Comparison of ENCODE assay signal across 7 mouse cellular contexts in genomic region chr10:23671494-23671893, GRCm38 (mm10).
A peak's percentile ranks its signal among the peaks of the same experiment; 100 is the strongest.
DNase-seq lines count a peak whose midpoint lies in the region; ATAC-seq and TF ChIP-seq lines count a peak whose summit lies in the region.

No protein-coding gene starts in this region.

- DNase-seq in kidney, adult 18-20 months: peak; percentile 20
- peak; percentile 44 for DNase-seq in NIH3T3 (ENCODE audit: low read depth)
- DNase-seq in embryonic facial prominence, embryonic 10.5 days (ENCODE audit: low spot score): peak; percentile 69
- DNase-seq in retina, postnatal 1 day: peak; percentile 35

- 29% methylated on average over 8 of the region's 8 CpGs for WGBS in kidney, embryonic 15.5 days
- 25% methylated on average over 8 of the region's 8 CpGs for WGBS in embryonic facial prominence, embryonic 10.5 days

- peak; percentile 21 for TF ChIP-seq CTCF in C2C12 (IDR thresholded peaks at IDR 0.05; ENCODE audit: control insufficient read depth, insufficient read depth, insufficient read length)

- no peaks in the 10 kb centered on the region for H3K36me3 ChIP-seq in kidney, embryonic 15.5 days
- no peaks in the 10 kb centered on the region for H3K36me3 ChIP-seq in C2C12 (ENCODE audit: control insufficient read depth, insufficient read depth)
- no peaks in the 10 kb centered on the region for H3K36me3 ChIP-seq in embryonic facial prominence, embryonic 10.5 days (replicated peaks)

- no peak overlapping the region for H3K27ac ChIP-seq in kidney, embryonic 15.5 days
- no peak overlapping the region for H3K27ac ChIP-seq in embryonic facial prominence, embryonic 10.5 days (replicated peaks)

- no peak overlapping the region for H3K9ac ChIP-seq in kidney, embryonic 15.5 days

- peaks cover 11% of the 10 kb centered on the region; the same call in 1 of the 2 replicates for H3K4me1 ChIP-seq in kidney, embryonic 15.5 days
- H3K4me1 ChIP-seq in embryonic facial prominence, embryonic 10.5 days: peaks cover 44% of the 10 kb centered on the region

- H3K27me3 ChIP-seq in kidney, embryonic 15.5 days: no peaks in the 10 kb centered on the region
- no peaks in the 10 kb centered on the region for H3K27me3 ChIP-seq in C2C12 (ENCODE audit: control insufficient read depth, insufficient read depth, insufficient read length)
- H3K27me3 ChIP-seq in embryonic facial prominence, embryonic 10.5 days (replicated peaks; ENCODE audit: low read depth, poor library complexity, severe bottlenecking): no peaks in the 10 kb centered on the region

- no peak overlapping the region for H3K4me2 ChIP-seq in kidney, embryonic 15.5 days

- H3K79me3 ChIP-seq in C2C12 (ENCODE audit: low read depth): no peaks in the 10 kb centered on the region

- no peaks in the 10 kb centered on the region for H3K79me2 ChIP-seq in C2C12 (ENCODE audit: control insufficient read depth, insufficient read depth)

- no peak overlapping the region for H3K4me3 ChIP-seq in kidney, embryonic 15.5 days (replicated peaks)
- H3K4me3 ChIP-seq in C2C12 (ENCODE audit: insufficient read depth, poor library complexity, severe bottlenecking): no peak overlapping the region
- H3K4me3 ChIP-seq in embryonic facial prominence, embryonic 10.5 days: no peak overlapping the region

- ATAC-seq in kidney, embryonic 15.5 days (replicated peaks; ENCODE audit: low FRiP score): no peak
- ATAC-seq in erythroid progenitor cell, adult 5-6 weeks (replicated peaks; ENCODE audit: low FRiP score, poor library complexity, severe bottlenecking): no peak

- H3ac ChIP-seq in C2C12 (ENCODE audit: control insufficient read depth, insufficient read length, low read depth): no peak overlapping the region

- H3K9me3 ChIP-seq in kidney, embryonic 15.5 days (replicated peaks): no peaks in the 10 kb centered on the region
- H3K9me3 ChIP-seq in embryonic facial prominence, embryonic 10.5 days: no peaks in the 10 kb centered on the region

TF ChIP-seq in C2C12, 6 proteins besides CTCF, POLR2A, EP300 and RAD21:
- TF ChIP-seq FOSL1 (IDR thresholded peaks at IDR 0.05; ENCODE audit: insufficient read depth, low read length, poor library complexity, severe bottlenecking) (no peak), USF1 (IDR thresholded peaks at IDR 0.05; ENCODE audit: low read depth) (no peak), MYOG (IDR thresholded peaks at IDR 0.05; ENCODE audit: control insufficient read depth, extremely low read depth, insufficient read length) (no peak), MYOD1 (IDR thresholded peaks at IDR 0.05; ENCODE audit: control insufficient read depth, insufficient read length, low read depth) (no peak), CEBPB (IDR thresholded peaks at IDR 0.05; ENCODE audit: low read depth) (no peak), MAX (IDR thresholded peaks at IDR 0.05) (no peak)
